ENCODE assay signal across 19 mouse cellular contexts in genomic region chr2:165598139-165598538, GRCm38 (mm10). TPM values are rescaled to one million over a fixed set of nuclear protein-coding genes. Genes with fewer than 3 reads are reported as not detected.
A peak's percentile ranks its signal among the peaks of the same experiment; 100 is the strongest.
DNase-seq lines count a peak whose midpoint lies in the region; ATAC-seq and TF ChIP-seq lines count a peak whose summit lies in the region.
"Had no signal": no experiment of that assay in that cellular context is flagged by ENCODE, and none has a peak within 500 bp of the region (broad histone marks: within the 10 kb centered on the region; RNA-seq: fewer than 3 reads in every experiment).

No protein-coding gene starts in this region.

- peak; percentile 21 for DNase-seq in kidney, adult 2 months
- no peak for DNase-seq in kidney, postnatal 14 days
- no peak for DNase-seq in embryonic facial prominence, embryonic 10.5 days (ENCODE audit: low spot score)
- peak; percentile 53 for DNase-seq in lung, postnatal 10 days
- no peak for DNase-seq in forebrain, embryonic 11.5 days (ENCODE audit: low spot score)
- DNase-seq: adrenal gland, postnatal 10 days; cerebellum, adult 9-10 months; embryo, embryonic 11 days; heart, adult 2 months; liver, embryonic 13.5 days; thymus, adult 2 months had no signal

- WGBS in kidney, adult 2 months = 40% methylated on average over 5 of the region's 5 CpGs
- WGBS in embryonic facial prominence, embryonic 10.5 days = 35% methylated on average over 5 of the region's 5 CpGs
- 52% methylated on average over 5 of the region's 5 CpGs for WGBS in embryonic facial prominence, embryonic 15.5 days
- 44% methylated on average over 5 of the region's 5 CpGs for WGBS in intestine, embryonic 16.5 days
- WGBS in forebrain, embryonic 11.5 days = 49% methylated on average over 5 of the region's 5 CpGs

- no peak for TF ChIP-seq CTCF in kidney, adult 2 months (conservative IDR thresholded peaks at IDR 0.05; ENCODE audit: insufficient read depth, insufficient read length, low read depth, low read length)

- H3K36me3 ChIP-seq in kidney, adult 2 months (ENCODE audit: control insufficient read depth, insufficient read depth, low read length) = no peaks in the 10 kb centered on the region
- H3K36me3 ChIP-seq in embryonic facial prominence, embryonic 10.5 days (replicated peaks) = no peaks in the 10 kb centered on the region
- no peaks in the 10 kb centered on the region for H3K36me3 ChIP-seq in embryonic facial prominence, embryonic 15.5 days
- no peaks in the 10 kb centered on the region for H3K36me3 ChIP-seq in intestine, embryonic 16.5 days (ENCODE audit: control insufficient read depth, insufficient read depth, low read length)
- H3K36me3 ChIP-seq in forebrain, embryonic 11.5 days (ENCODE audit: control insufficient read depth, insufficient read depth, low read length) = no peaks in the 10 kb centered on the region
- H3K36me3 ChIP-seq: forebrain, embryonic 12.5 days; G1E; liver, embryonic 13.5 days; midbrain, embryonic 13.5 days had no signal

- no peaks in the 10 kb centered on the region for H3K27me3 ChIP-seq in kidney, adult 2 months (replicated peaks; ENCODE audit: control insufficient read depth, insufficient read depth, low read length)
- H3K27me3 ChIP-seq in embryonic facial prominence, embryonic 10.5 days (replicated peaks; ENCODE audit: low read depth, poor library complexity, severe bottlenecking) = peaks cover 56% of the 10 kb centered on the region
- H3K27me3 ChIP-seq in embryonic facial prominence, embryonic 15.5 days = peaks cover 12% of the 10 kb centered on the region
- H3K27me3 ChIP-seq in intestine, embryonic 16.5 days (replicated peaks; ENCODE audit: control insufficient read depth, insufficient read depth, low read length) = peaks cover 31% of the 10 kb centered on the region
- H3K27me3 ChIP-seq in forebrain, embryonic 11.5 days (ENCODE audit: control insufficient read depth, insufficient read depth, low read length) = peaks cover 24% of the 10 kb centered on the region

- peaks cover 4% of the 10 kb centered on the region; the same call in 1 of the 2 replicates for H3K9me3 ChIP-seq in embryonic facial prominence, embryonic 10.5 days
- no peaks in the 10 kb centered on the region for H3K9me3 ChIP-seq in embryonic facial prominence, embryonic 15.5 days (replicated peaks)
- 0 out of 2 replicates have a peak, but pooled peaks cover 4% of the 10 kb centered on the region for H3K9me3 ChIP-seq in intestine, embryonic 16.5 days (ENCODE audit: control insufficient read depth, low read length)
- H3K9me3 ChIP-seq in forebrain, embryonic 11.5 days (ENCODE audit: control insufficient read depth, low read length) = no peaks in the 10 kb centered on the region; the same call in 1 of the 2 replicates
- H3K9me3 ChIP-seq: forebrain, embryonic 12.5 days; liver, embryonic 13.5 days; midbrain, embryonic 13.5 days had no signal

- H3K9ac ChIP-seq in embryonic facial prominence, embryonic 15.5 days = no peak overlapping the region
- H3K9ac ChIP-seq in intestine, embryonic 16.5 days (ENCODE audit: low read depth, low read length) = no peak overlapping the region
- H3K9ac ChIP-seq in forebrain, embryonic 11.5 days (ENCODE audit: low read length) = no peak overlapping the region
- H3K9ac ChIP-seq: forebrain, embryonic 12.5 days; liver, embryonic 13.5 days; midbrain, embryonic 13.5 days had no signal

- peak overlapping the region; percentile 4 for H3K4me2 ChIP-seq in embryonic facial prominence, embryonic 15.5 days (replicated peaks)
- H3K4me2 ChIP-seq in intestine, embryonic 16.5 days (ENCODE audit: low read depth, low read length) = no peak overlapping the region
- H3K4me2 ChIP-seq in forebrain, embryonic 11.5 days (ENCODE audit: low read depth, low read length, severe bottlenecking) = no peak overlapping the region
- H3K4me2 ChIP-seq: forebrain, embryonic 12.5 days; liver, embryonic 13.5 days; midbrain, embryonic 13.5 days had no signal

- no peak overlapping the region for H3K4me3 ChIP-seq in kidney, adult 2 months (ENCODE audit: insufficient read depth, low read depth, low read length)
- peak overlapping the region; percentile 81 for H3K4me3 ChIP-seq in embryonic facial prominence, embryonic 10.5 days
- no peak overlapping the region for H3K4me3 ChIP-seq in embryonic facial prominence, embryonic 15.5 days (replicated peaks)
- H3K4me3 ChIP-seq in intestine, embryonic 16.5 days (ENCODE audit: low read length) = no peak overlapping the region
- no peak overlapping the region for H3K4me3 ChIP-seq in forebrain, embryonic 11.5 days (ENCODE audit: low read depth, low read length)
- H3K4me3 ChIP-seq: forebrain, embryonic 12.5 days; heart, adult 2 months; layer of hippocampus, adult 2 months; liver, embryonic 13.5 days; midbrain, embryonic 13.5 days had no signal

- H3K27ac ChIP-seq in kidney, adult 2 months (ENCODE audit: insufficient read depth, low read depth, low read length) = no peak overlapping the region
- H3K27ac ChIP-seq in embryonic facial prominence, embryonic 10.5 days (replicated peaks) = peak overlapping the region; percentile 74
- H3K27ac ChIP-seq in embryonic facial prominence, embryonic 15.5 days (replicated peaks) = no peak overlapping the region
- H3K27ac ChIP-seq in intestine, embryonic 16.5 days (ENCODE audit: low read length) = no peak overlapping the region
- no peak overlapping the region for H3K27ac ChIP-seq in forebrain, embryonic 11.5 days (ENCODE audit: low read depth, low read length)
- H3K27ac ChIP-seq: forebrain, embryonic 12.5 days; heart, adult 2 months; layer of hippocampus, adult 2 months; liver, embryonic 13.5 days; midbrain, embryonic 13.5 days had no signal

- H3K4me1 ChIP-seq in kidney, adult 2 months (ENCODE audit: control insufficient read depth, insufficient read depth, low read length) = no peaks in the 10 kb centered on the region
- H3K4me1 ChIP-seq in embryonic facial prominence, embryonic 10.5 days = peaks cover 86% of the 10 kb centered on the region
- H3K4me1 ChIP-seq in embryonic facial prominence, embryonic 15.5 days = peaks cover 47% of the 10 kb centered on the region
- peaks cover 6% of the 10 kb centered on the region; the same call in 1 of the 2 replicates for H3K4me1 ChIP-seq in intestine, embryonic 16.5 days (ENCODE audit: control insufficient read depth, insufficient read depth, low read length)
- peaks cover 15% of the 10 kb centered on the region; the same call in 1 of the 2 replicates for H3K4me1 ChIP-seq in forebrain, embryonic 11.5 days (replicated peaks; ENCODE audit: control insufficient read depth, insufficient read depth, low read length)
- H3K4me1 ChIP-seq: liver, embryonic 13.5 days had no signal

- TF ChIP-seq POLR2A in kidney, adult 2 months (IDR thresholded peaks at IDR 0.05; ENCODE audit: low read depth, low read length) = no peak

- ATAC-seq in embryonic facial prominence, embryonic 15.5 days (ENCODE audit: insufficient number of reproducible peaks, low FRiP score, low TSS enrichment, low read depth) = no peak
- ATAC-seq in intestine, embryonic 16.5 days = no peak
- ATAC-seq in frontal cortex, adult (ENCODE audit: low TSS enrichment) = no peak
- ATAC-seq in forebrain, embryonic 11.5 days (replicated peaks; ENCODE audit: low FRiP score) = no peak
- ATAC-seq: intestine, postnatal 0 days; midbrain, embryonic 13.5 days had no signal

RNA-seq across cellular contexts. Expression of gene Eya2, which starts 3.3 kb away (rescaled TPM):
- polyA plus RNA-seq in kidney, adult 2 months (2012; rRNA removed) = 7.7 and 8.2 TPM in 2 replicates
- 38.6 and 41.9 TPM in 2 replicates for polyA plus RNA-seq in embryonic facial prominence, embryonic 10.5 days (2016; fragmentation: Nextera tagmentation; extraction: Ambion mirVana)
- 24.4 and 25.9 TPM in 2 replicates for polyA plus RNA-seq in embryonic facial prominence, embryonic 15.5 days (2015; fragmentation: Nextera tagmentation; extraction: Ambion mirVana)
- polyA plus RNA-seq in intestine, embryonic 16.5 days (2015; fragmentation: Nextera tagmentation; extraction: Ambion mirVana) = 0.33 and 1.2 TPM in 2 replicates
- 10.3 TPM in 2 replicates for polyA plus RNA-seq in forebrain, embryonic 11.5 days (2014; fragmentation: Nextera tagmentation; extraction: Ambion mirVana)
- polyA plus RNA-seq: G1E had no signal

Comparison
In these comparisons a context has a peak if more than half of its experiments do, and no peak if none do; other contexts are left out.
1. DNase-seq: peak in kidney, adult 2 months (single experiment) and lung, postnatal 10 days (single experiment); none in kidney, postnatal 14 days (single experiment), embryonic facial prominence, embryonic 10.5 days (single experiment) and forebrain, embryonic 11.5 days (single experiment).